Mouse (Mus musculus) urinary bladder, adult 2 months (tissue): ENCODE results near the gene Nav1. TPM values are rescaled to one million over a fixed set of nuclear protein-coding genes. Genes with fewer than 3 reads are reported as not detected.

Experiments used
- DNase-seq: peaks from one replicate; pipeline ENCODE4 v3.0.0; 2022; ENCODE audit warnings: low spot score
- polyA plus RNA-seq: library from polyadenylated mRNA; depleted of rRNA; stranded (reverse); fragments of >200 nt; gene quantifications from 2 replicates; pipeline ENCODE4 v1.2.3, GENCODE M21; 2012

Nav1 gene
- polyA plus RNA-seq, 1 experiment: 25.0 TPM

DNA sequence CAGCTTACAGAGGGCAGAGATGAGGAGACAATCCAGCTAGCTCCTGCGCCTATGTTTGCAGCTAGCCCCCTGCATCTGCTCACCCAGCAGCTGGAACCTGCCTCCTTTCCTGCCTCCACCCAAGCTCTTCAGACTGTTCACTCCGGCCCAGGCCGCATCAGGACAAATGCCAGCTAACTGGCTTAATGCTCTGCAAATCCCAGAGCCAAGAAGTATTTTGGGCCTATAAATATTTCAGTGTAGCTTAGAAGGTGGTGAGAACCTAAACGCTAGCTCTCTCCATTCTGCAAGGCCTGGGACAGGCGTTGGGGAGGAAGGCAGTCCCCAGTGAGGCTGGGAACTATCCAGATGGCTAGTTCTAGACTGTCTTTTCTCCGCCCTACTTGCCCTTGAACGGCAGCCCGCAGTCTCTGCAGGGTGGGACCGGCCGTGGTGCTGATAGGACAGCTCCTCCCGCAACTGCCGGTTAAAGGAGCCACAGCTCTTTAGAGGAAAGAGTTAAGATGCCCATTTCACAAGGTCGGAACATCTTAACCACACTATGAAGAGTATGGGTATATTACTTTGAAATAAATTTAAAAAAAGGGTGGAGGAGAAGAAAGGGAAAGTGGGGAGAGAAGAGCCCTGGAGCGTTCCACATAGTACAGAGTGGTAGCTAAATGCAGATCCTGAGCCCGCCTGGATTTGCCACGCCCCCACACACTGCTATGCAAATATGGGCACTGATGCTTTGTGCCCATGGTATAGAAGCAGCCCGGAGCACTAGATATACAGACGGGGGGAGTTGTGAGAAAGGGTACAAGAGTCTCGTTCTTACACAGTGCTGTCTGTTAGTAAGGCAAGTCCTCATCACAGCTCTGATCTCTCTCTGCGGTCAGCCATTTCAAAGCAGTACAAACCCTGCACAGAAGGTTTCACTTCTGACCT lies 8.9 kb upstream of the Nav1 start:
- DNase-seq: peak; percentile 32

DNA sequence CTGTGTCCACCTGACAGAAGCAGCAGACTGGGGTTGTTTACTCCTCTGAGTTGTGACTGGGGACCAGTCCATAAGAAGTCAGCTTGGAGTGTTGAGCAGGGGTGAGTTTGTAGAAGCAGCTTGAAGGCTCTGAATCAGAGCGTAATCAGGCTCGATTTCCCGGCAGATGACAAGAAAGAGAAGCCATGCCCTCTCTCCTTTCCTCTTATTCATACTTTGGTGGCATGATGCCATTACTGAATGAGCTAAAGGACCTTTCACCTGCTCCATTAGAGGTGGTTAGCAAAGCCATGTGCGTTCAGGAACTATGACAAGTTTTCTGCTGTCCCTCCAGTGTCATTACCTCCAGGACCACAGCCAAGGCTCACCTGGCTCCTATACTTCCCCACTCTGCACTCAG lies 2.5 kb upstream of the Nav1 start:
- DNase-seq: no peak

DNA sequence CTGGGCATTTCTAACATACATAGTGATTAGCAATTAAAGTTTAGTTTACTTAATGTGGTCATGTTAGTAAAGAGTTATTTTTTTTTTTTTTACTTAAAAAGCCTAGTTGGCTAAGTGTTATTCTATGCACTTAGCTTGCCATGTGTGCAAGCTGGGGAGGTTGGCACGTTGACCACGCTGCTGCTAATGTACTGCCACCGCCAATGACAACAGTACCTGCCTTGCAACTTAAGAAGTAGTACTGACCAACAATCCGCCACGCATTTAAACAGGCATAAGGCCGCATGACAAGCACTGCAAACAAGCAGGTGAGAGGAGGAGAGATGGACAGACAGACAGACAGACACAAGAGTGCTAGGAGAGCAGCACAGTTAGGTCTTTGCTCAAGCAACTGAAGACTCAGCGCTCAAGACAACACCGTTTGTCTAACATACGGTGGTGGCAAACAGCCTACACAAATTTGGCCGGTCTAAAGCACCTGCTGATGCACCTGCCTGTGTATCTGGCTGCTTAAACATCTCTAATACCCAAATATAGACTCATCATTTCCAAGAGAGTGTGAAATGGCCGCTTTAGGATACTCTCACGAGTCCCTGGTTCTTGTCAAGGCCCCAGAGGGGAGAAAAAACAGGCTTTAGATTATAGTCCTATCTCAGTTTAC lies 610 bp downstream of the Nav1 start:
- DNase-seq: no peak

DNA sequence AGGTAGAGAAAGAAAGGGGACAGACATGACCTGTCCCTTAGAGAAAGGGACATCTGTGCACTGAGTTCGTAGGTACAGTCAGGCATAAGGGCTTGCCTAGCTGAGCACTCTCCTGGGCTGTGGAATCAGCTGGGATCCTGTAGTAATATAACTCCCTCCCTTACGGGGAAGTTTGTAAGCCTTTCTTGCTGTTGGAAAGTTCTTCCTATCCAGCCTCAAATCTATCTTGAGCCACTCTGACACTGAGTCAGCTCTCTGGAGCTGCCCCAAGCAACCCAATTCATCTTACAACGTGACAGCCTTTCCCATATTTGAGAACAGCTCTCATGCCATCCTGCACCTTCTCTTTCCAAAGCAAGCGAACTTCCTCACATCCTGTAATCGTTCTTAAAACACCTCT lies 1.6 kb downstream of the Nav1 start:
- DNase-seq: no peak

DNA sequence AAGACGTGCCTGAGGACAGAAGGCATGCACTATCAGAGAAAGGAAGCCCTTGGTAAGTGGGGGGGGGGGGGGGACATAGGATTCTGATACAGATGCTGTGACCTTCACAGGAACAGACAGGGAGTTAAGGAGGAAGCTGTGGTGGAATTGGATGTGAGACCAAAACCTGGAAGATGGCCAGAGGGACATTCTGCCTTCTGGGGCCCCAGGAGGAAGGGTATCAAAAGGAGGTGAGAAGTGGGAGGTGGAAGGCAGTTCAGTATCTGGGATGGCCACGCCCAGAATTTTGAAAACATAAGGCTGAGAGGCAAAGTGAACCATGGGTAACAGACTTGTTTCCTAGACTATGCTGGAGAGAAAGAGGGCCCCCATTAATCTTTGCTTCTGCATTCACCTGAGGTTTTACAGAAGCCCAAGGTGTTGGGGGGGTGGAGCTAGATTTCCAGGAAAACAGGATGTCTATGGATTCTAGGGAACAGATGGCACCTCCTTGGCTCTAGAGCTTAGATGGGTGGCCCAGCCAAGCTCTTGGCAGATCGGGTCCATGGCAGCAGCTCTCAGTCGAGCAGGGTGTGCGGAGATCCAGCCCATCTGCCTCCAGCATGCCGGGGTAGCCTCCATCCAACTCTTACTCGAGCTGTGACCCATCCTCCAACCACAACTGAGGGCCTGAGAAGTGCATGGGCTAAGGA lies 2.6 kb downstream of the Nav1 start:
- no peak for DNase-seq

DNA sequence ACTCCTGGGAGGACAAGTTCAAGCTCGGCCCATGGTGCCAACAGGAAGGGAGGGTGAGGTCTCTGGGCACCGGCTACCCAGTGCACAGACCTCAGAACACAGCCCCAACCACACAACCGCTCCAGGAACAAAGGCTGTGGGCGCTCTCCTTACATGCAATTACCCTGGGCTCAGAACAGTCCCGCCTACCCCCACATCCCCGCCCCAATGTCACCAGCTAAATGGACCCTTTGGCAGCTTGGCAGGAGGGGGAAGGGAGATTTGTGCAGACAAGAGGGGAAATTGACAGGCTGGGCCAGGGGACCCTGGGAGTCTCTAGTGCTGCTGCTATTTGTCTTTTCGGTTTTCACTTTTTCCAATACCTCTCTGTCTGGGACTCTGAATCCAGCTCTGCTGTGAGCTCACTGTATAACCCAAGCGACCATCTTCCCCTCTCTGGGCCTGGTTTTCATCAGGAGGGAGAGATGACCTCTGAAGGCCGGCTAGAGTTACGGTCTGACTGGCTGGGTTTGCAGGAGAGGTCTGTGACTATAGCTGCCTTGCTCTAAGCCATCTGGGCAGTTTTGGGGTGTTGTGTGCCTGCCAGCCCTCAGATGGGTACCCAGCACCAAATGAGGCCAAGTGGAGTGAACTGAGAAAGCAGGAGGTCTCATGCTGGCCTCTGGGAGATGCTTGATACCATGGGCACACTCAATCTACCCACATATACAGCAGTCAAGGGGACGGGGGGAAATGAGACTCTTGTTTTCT lies 3.8 kb downstream of the Nav1 start:
- DNase-seq: no peak

DNA sequence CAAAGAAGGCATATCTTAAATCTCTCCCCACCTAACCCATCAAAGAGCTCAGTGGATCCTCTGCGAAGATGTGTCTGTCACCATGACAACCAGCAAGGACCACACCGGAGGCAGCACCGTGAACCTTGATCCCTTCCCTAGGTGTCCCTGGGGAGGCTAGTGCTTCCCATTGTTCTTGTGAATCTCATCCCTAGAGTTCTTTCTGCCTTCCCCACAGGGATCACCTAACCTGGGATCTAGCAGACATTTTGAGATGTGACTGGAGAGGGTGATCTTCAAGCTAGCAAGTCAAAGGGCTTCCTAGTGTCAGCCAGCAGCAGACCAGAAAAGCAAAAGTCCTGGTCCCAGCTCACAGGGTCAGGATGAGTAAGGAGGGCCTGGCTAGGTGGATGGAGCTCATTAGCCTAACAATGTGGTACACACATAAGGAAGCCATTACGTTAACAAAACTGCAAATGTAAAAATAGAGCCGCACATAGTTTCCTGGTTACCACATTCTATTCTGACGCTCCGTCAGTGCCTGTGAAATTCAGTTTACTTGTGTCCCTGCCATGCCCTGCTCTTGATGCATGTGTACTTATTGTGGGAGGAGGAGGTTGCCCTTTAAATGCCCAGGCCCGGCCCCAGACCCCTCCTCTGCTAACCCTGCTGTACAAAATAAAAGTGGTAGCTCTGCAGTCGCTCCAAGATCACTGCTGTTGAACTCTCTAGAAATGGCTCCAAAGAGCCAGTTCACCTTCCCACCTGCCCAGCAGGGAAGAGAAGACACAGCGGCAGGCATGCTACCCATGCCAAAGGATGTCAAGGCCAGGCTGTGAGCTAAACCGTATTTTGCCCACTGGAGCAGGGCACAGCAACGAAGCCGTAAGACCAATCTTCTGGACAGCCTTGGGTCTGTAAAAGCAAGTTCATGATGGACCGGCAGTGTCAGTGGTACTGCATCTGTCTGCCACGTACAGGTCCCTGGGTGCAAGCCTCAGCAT lies 6.8 kb downstream of the Nav1 start:
- DNase-seq: no peak

DNA sequence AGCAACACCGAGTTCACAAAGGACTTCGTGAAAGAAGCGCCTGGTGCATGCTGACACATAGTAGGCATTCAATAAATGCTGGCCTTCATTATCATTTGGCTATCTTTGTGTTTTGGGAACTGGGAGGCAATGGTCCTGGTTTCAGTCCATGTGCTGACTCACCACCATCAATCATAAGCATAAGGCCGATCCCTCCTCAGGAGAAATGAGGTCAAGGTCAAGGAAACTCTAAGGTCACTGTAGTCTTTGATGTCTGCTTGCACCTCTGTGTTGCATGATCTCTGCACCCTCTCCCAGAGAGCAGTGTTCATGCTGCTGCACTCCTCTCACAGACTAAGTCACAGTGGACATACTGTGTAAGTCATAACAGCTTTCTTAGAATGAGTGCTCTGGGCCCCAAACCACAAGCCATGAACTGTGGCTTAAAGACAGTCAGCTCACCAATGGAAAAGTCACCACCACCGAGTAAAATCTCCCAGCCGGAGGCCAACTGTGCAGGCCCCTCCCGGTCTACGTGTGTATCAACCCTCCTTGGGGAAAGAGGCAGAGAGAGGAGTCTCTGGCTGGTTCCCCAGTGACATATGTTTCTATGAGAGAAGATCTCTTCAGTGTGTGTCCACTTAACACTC lies 8.7 kb downstream of the Nav1 start:
- no peak for DNase-seq

DNA sequence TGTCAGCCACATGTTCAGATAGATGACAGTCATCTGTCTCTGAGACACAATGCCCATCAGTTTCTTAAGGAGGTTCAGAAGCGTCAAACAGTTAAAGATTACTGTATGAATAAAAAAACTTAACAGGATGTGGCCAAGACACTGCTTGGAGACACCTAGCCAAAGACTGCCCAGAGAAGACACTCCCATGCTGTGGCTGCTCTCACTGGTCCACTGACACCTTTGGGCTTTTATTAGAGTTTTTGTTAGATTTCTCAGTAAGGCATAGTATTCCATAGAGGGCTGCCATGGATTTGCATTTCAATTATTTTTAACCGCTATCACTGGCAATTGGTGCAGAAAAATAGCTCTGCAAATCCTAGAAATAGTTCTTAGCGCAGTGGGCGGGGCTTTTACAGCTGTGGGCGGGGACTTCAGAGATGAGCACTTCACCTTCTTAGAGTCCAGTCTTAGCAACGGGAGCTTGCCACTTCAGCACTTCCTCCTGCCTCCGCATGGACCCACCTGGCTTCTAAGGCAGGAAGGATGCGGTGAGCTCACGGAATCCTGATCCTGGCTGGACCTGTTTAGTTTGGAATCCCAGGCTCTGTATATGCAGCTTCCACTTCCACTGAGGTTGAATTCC lies 12.7 kb downstream of the Nav1 start:
- no peak for DNase-seq

DNA sequence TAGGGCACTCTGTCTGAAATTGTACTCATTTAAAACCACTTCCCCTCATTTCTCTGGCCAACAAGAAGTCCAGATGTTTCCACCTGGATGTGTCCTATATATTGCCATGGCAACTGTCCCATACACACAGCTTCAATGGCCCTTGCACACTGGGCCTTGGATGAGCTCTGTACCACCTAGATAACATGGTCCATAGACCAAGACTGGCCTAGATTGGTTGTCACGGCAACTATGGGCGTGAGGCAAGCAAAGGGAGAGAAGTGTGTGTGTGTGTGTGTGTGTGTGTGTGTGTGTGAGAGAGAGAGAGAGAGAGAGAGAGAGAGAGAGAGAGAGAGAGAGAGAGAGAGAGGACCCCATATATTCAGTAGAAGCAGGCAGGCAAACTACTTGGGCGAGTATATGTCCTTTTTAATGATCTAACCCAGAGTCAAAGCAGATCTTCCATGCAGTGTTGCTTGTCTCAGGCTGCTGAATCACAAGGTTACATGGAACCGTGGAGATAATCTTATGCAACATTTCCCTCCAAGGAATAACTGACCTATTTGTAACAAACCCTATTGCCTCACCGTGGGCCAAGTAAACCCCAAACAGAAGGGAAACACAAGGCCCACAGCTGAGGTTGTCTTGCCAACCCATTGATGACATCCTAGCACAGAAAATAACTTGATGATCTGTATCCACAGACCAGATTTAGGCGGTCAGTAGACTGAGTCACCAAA lies 13.4 kb downstream of the Nav1 start:
- no peak for DNase-seq

DNA sequence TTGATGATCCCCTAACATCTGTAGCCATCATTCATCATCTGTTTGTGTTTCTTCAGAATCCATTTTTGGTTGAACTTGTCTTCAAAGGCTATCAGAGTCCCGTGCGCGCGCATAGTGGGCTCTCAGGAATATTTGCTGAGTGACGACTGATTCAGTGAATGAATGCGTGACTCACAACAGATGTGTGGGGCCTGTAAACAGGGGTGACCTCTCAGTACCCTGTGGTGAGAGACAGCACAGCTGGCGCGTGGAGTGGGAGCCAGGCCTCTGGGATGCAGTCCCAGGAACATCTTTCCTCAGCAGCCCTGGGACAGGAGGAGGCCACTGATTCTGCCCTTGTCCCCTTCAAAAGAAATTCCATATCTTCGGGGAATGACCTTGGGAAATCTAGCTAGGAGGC lies 16.3 kb downstream of the Nav1 start:
- no peak for DNase-seq

DNA sequence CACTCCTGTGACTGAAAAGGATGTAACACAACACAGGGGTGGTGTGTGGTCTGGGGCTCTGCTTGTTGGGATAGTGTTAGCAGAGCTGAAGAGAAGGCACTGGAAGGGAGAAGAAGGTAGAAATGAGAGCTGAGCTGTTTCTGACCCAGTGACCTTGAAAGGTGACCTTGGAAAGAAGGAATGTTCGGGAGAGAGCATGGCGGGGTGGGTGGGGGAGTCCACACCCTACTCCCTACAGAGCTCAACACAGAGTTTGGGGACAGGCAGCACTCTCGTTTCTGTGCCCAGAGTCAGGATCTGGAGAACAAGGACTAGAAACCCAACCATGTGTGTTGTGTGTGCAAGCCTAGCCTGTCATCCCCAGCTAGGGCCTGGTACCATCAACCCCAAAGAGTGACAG lies 18.1 kb downstream of the Nav1 start:
- DNase-seq: no peak

DNA sequence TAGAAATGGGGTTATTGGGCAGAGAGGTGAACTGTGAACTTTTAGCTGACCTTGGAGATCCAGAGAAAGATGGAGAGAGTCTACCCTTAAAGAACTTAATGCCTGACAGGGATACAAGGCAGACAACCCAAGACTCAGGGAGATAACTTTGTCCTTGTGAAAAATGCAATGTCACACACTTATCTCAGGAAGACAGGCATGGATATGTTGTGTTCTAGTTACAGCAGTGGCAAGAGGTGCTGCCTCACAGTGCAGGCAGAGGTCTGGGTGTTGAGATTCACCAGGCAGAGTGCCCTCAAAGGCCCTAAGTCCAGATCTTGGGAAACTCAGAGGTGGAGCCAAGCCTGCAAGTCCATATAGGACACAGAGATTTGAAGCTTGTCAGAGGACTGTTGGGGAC lies 20.2 kb downstream of the Nav1 start:
- DNase-seq: no peak

DNA sequence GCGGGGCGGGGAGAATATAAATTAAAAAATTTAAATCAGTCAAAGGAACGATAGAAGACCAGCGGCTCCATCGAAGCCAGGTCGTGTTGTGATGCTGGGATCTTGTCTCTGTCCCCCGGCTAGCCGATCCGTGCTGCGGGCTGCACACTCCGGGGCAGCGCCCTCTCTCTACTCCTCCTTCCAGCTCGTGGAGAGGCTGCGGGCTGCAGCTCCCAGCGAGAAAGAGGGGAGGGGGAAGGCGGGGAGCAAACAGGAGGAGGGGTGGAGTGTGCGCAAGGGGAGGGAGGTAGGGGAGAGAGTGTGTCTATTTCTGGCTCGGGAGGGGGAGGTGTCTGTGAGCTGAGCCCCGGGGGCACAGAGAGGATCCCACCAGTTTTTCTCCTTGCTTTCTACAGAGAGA lies 21.5 kb downstream of the Nav1 start:
- DNase-seq: no peak

DNA sequence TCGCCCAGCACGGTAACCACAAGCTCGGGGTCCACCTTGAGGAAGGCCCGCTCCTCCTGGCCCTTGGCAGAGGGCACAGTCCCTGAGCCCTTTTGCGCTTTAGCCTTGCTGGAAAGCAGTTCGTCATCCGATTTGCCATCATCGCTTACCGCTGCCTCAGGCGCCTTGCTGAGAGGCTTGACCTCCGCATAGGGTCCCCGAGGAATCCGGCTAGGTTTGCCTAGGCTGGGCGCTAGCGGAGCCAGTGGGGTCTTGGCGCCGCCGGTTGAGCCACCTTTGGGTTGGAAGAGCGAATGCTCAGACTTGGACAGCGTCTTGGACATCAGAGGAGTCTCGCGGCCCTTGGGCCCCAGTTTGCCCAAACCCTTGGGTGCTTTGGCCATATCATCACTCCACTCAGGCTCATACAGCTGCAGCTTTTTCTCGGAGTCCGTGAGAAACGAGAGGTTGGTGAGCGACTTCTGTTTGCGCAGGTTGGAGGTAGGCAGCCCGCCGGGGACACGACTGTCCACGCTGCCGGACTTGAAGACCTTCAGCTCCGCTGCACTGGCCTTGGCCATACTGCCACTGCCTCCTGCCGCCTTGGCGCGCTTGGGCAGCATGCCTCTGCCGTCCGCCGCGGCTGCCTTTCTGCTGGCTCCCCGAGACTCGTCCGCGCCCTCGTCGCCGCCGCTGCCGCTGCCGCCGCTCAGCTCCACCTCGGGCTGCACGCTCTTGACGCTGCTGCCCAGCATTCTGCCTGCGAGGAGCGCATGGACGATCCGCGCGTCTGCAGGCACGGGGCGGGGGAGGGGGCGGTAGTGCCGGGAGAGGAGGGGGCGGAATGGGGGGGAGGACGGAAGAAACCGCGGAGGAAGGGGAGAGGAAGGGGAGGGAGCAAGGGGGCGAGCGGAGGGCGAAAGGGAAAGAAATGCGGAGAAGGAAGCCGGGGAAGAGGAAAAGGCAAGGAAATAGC lies 22.2 kb downstream of the Nav1 start:
- DNase-seq: peak; percentile 39

DNA sequence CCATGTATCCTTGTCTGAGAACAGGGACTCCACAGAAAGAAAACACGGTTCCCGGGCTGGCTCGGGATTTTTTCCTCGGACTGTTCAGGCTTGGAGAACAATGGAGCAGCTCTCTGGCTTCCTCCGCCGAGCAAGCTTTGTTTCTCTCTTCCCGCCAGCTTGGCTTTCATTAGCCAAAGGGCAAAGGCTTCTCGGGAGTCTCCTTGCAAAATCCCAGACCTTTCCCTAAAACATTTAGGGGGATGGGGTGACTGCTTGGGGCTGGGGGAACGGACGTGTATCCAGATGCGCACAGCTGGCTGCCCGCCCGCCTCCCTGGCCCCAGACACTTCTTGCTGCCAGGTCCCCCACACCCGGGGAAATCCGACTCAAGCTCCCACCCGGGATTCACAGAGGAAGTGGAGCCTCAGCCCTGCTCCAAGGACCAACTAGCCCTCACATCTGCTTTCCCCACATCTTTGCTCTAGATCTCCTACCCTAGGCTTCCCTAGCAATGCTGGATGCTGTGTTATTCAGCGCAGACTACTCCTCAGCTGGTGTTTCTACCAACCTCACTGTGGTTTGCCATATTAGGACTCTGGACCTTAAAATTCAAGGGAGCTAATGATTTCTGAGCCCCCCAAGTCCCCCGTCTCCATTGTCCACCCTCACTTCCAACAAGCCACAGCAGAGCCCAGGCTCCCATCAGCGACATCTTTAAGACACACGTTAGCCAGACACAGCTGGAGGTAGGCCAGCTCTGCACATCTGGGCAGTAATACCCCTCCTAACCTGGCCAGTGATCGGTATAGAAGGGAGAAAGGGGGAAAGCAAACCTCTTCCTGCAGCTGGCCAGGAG lies 23.2 kb downstream of the Nav1 start:
- DNase-seq: no peak

DNA sequence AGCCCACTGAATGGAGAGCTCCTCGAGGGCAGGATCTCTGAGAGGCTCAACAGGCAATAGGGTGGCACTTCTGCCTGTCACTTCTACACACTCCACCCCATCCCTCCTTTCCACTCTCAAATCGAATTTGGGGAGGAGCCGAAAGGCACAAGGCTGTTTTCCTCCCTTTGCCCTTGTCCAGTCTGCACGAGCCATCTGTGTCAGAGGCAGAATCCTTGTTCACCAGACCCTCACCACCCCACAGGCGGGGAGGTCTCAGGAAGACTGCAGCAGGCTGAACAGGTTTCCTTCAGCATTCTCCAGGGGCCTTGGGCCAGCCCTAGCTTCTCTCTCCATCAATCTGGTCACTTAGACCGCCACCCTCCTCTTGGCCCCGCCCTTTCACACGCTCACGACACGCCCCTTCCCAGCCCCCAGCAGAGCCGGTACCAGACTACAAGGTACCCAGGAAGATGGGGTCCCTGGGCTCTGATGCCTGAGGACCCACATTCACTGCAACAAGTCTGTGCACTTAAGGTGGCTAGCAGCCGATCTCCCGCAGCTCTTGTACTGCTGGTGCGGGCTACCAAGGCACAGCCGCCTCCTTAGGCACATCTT lies 23.9 kb downstream of the Nav1 start:
- no peak for DNase-seq
